Comparison of ENCODE assay signal across 22 mouse cellular contexts in the genomic region with DNA sequence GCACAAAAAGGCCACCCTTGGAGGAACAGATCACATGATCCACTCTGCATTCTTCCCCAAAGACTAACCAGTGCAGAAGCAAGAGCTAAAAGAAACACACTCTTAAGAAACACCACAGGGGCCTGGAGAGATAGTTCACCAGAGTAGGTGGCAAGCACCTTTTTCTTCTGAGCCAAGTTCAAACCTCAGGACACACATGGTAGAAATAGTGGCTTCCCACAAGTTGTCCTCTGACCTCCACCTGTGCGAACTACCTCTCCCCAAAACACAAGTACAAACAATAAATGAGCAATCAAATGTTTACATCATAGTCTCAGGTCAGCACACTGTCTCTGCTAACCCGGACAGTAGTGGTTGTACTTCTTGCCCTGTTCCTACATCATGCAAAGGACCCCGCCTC. TPM values are rescaled to one million over a fixed set of nuclear protein-coding genes. Genes with fewer than 3 reads are reported as not detected.
DNase-seq lines count a peak whose midpoint lies in the region; ATAC-seq and TF ChIP-seq lines count a peak whose summit lies in the region.
"Had no signal": no experiment of that assay in that cellular context is flagged by ENCODE, and none has a peak within 500 bp of the region (broad histone marks: within the 10 kb centered on the region; RNA-seq: fewer than 3 reads in every experiment).

No protein-coding gene starts in this region.

- DNase-seq in heart, adult 11 months = peak; percentile 84
- DNase-seq in left cerebral cortex, adult 2 months (ENCODE audit: extremely low spot score in 1 of 2, low spot score in 2 of 2) = no peak
- no peak for DNase-seq in left cerebral cortex, postnatal 36 days (ENCODE audit: low spot score in 2 of 2)
- no peak for DNase-seq in lung, postnatal 10 days
- DNase-seq: adrenal gland, postnatal 10 days; adrenal gland, postnatal 36 days; B cell, adult 2 months; cerebellum, adult 18-20 months; cerebellum, adult 9-10 months; cerebellum, postnatal 14 days; heart, postnatal 4 days had no signal

- H3ac ChIP-seq in myocyte (ENCODE audit: control insufficient read depth, insufficient read length) = no peak overlapping the region

- H3K9me3 ChIP-seq in heart, embryonic 11.5 days (replicated peaks; ENCODE audit: control insufficient read depth, low read length) = no peaks in the 10 kb centered on the region
- H3K9me3 ChIP-seq in lung, embryonic 15.5 days = no peaks in the 10 kb centered on the region
- H3K9me3 ChIP-seq: forebrain, embryonic 10.5 days; forebrain, embryonic 13.5 days; G1E; heart, embryonic 13.5 days had no signal

- H3K4me2 ChIP-seq in heart, embryonic 11.5 days = no peak overlapping the region
- no peak overlapping the region for H3K4me2 ChIP-seq in lung, embryonic 15.5 days
- H3K4me2 ChIP-seq in myocyte (ENCODE audit: low read depth) = no peak overlapping the region
- H3K4me2 ChIP-seq: forebrain, embryonic 13.5 days; heart, embryonic 13.5 days; hindbrain, embryonic 14.5 days had no signal

- no peaks in the 10 kb centered on the region for H3K79me2 ChIP-seq in myocyte (ENCODE audit: control insufficient read depth, insufficient read depth)

- TF ChIP-seq CTCF in left cerebral cortex, adult 2 months (IDR thresholded peaks at IDR 0.05) = no peak

- no peaks in the 10 kb centered on the region for H3K36me3 ChIP-seq in heart, embryonic 11.5 days (ENCODE audit: control insufficient read depth, insufficient read depth, low read length)
- no peaks in the 10 kb centered on the region for H3K36me3 ChIP-seq in lung, embryonic 15.5 days
- H3K36me3 ChIP-seq in myocyte (ENCODE audit: control insufficient read depth, insufficient read depth) = no peaks in the 10 kb centered on the region
- H3K36me3 ChIP-seq: forebrain, embryonic 10.5 days; G1E; heart, embryonic 13.5 days had no signal

- 86% methylated on average over 3 of the region's 3 CpGs for WGBS in heart, embryonic 11.5 days (ENCODE audit: insufficient replicate concordance)
- 72% methylated on average over 3 of the region's 3 CpGs for WGBS in lung, embryonic 15.5 days

- H3K27ac ChIP-seq in heart, embryonic 11.5 days (ENCODE audit: low read depth, low read length) = no peak overlapping the region
- peak overlapping the region; percentile 50; the same call in 1 of the 2 replicates for H3K27ac ChIP-seq in left cerebral cortex, adult 2 months
- no peak overlapping the region for H3K27ac ChIP-seq in lung, embryonic 15.5 days
- H3K27ac ChIP-seq: forebrain, embryonic 10.5 days; forebrain, embryonic 13.5 days; heart, embryonic 13.5 days; hindbrain, embryonic 14.5 days; hindbrain, postnatal 0 days had no signal

- intact Hi-C loops in left cerebral cortex, adult 2 months (cut with DNase I) = no loop called here
- intact Hi-C loops in left cerebral cortex, postnatal 36 days (cut with DNase I) = no loop called here

- no peak for TF ChIP-seq POLR2A in myocyte (IDR thresholded peaks at IDR 0.05; ENCODE audit: insufficient read length, low read depth)

- H3K4me3 ChIP-seq in heart, embryonic 11.5 days (ENCODE audit: low read depth, low read length) = no peak overlapping the region
- no peak overlapping the region for H3K4me3 ChIP-seq in left cerebral cortex, adult 2 months
- no peak overlapping the region for H3K4me3 ChIP-seq in lung, embryonic 15.5 days
- no peak overlapping the region for H3K4me3 ChIP-seq in myocyte
- H3K4me3 ChIP-seq: forebrain, embryonic 10.5 days; forebrain, embryonic 13.5 days; heart, embryonic 13.5 days had no signal

- H3K27me3 ChIP-seq in heart, embryonic 11.5 days (ENCODE audit: control insufficient read depth, insufficient read depth, low read length) = 0 out of 2 replicates have a peak, but pooled peaks cover 2% of the 10 kb centered on the region
- no peaks in the 10 kb centered on the region for H3K27me3 ChIP-seq in lung, embryonic 15.5 days
- no peaks in the 10 kb centered on the region for H3K27me3 ChIP-seq in myocyte (ENCODE audit: control insufficient read depth, insufficient read depth, insufficient read length)
- H3K27me3 ChIP-seq: CH12.LX; forebrain, embryonic 13.5 days; Patski had no signal

- H3K9ac ChIP-seq in heart, embryonic 11.5 days (ENCODE audit: low read depth, low read length) = no peak overlapping the region
- H3K9ac ChIP-seq in lung, embryonic 15.5 days = no peak overlapping the region
- H3K9ac ChIP-seq: forebrain, embryonic 13.5 days; heart, embryonic 13.5 days; hindbrain, embryonic 14.5 days had no signal

- ATAC-seq in heart, embryonic 11.5 days (replicated peaks; ENCODE audit: insufficient number of reproducible peaks, low FRiP score, low TSS enrichment) = no peak
- peak; percentile 40; the same call in 1 of the 2 replicates for ATAC-seq in lung, embryonic 15.5 days (ENCODE audit: borderline replicate concordance, extremely low read depth, low FRiP score, low TSS enrichment)
- ATAC-seq: forebrain, embryonic 13.5 days; hindbrain, postnatal 0 days; Patski had no signal

- peaks cover 5% of the 10 kb centered on the region; the same call in 1 of the 2 replicates for H3K4me1 ChIP-seq in heart, embryonic 11.5 days (ENCODE audit: control insufficient read depth, insufficient read depth, low read length)
- peaks cover 40% of the 10 kb centered on the region for H3K4me1 ChIP-seq in lung, embryonic 15.5 days
- H3K4me1 ChIP-seq: forebrain, embryonic 10.5 days had no signal

TF ChIP-seq in myocyte, 11 proteins besides CTCF, POLR2A, EP300 and RAD21:
- TF ChIP-seq USF1 (IDR thresholded peaks at IDR 0.05; ENCODE audit: low read depth) = peak; percentile 1
- no peak for TF ChIP-seq SRF (IDR thresholded peaks at IDR 0.05; ENCODE audit: control insufficient read depth, insufficient read length, low read depth)

RNA-seq across cellular contexts. Expression of a gene that starts 45.5 kb away (rescaled TPM):
- 2.8 and 3.7 TPM in 2 replicates for polyA plus RNA-seq in heart, embryonic 11.5 days (2014; fragmentation: Nextera tagmentation; extraction: Ambion mirVana)
- total RNA-seq in left cerebral cortex, adult 2 months (2021) = 10 to 100 TPM; 14.3 to 15.4 TPM
- 10 to 100 TPM; 15.0 to 15.1 TPM for total RNA-seq in left cerebral cortex, postnatal 36 days (2021)
- polyA plus RNA-seq in lung, embryonic 15.5 days (2015; fragmentation: Nextera tagmentation; extraction: Ambion mirVana) = 7.1 and 9.3 TPM in 2 replicates
- 4.1 TPM for polyA plus RNA-seq in myocyte (2012; fragmentation: generic; extraction: Trizol)
- polyA plus RNA-seq: G1E had no signal
